Mouse (Mus musculus) kidney, postnatal 36 days (tissue): ENCODE data around the gene Haao.

Experiments
- DNase-seq, 2 experiments: peaks; one replicate each; pipeline ENCODE4 v3.0.0; 2021 to 2022; ENCODE audit warnings: mixed read lengths in 2 of 2

Gene Haao

DNA sequence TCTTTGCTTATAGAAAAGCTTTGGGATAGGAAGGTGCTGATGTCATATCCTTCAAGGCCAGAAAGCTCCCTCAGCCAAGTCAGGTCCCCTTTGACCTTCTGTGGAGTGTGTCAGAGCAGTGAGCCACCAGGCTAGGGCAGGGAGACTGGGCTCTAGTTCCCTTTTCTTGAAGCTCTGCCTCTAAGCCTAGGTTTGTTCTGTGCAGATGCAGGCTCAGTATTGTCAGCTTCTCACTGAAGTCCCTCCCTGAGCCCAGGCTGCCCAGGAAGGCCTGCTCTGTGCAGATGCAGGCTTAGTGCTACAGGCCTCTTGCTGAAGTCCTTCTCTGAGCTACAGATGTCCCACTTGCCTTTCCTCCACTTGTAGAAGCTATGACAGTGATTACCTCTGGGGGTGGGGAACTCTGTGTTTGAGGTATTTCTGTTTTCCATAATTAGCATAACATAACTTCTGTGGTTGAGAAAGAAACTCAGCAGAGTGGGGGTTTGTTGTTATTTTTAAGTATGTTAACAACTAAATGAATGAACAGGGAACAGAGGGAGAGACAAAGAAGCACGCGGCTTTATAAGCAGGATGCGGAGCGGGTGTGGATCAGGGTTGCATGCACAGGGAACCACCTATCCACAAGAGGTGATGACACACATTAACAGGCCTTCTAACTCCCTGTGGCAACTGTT lies 17.0 kb downstream of the Haao start:
- no peak for DNase-seq

GRCm38 (mm10) chr17:83829356-83829755 lies 18.4 kb downstream of the Haao start:
- DNase-seq: no peak

DNA sequence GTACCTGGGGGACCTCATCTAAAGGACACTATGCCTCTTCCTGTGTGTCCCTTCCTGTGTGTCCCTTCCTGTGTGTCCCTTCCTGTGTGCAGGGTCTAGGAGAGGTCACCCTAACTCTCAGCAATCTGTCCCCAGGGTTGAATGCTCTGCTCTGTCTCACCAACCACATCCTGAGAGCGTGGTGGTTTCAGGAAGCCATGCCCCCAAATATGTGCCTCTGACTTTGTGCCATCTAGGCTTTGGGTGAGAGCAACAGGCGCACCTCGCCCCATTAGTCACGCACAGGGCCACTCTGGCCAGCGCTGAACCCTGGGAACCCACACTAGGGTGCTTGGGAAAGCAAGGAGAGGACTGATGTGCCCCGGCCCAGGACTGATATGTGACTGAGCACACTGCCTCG lies 23.9 kb downstream of the Haao start:
- no peak for DNase-seq

DNA sequence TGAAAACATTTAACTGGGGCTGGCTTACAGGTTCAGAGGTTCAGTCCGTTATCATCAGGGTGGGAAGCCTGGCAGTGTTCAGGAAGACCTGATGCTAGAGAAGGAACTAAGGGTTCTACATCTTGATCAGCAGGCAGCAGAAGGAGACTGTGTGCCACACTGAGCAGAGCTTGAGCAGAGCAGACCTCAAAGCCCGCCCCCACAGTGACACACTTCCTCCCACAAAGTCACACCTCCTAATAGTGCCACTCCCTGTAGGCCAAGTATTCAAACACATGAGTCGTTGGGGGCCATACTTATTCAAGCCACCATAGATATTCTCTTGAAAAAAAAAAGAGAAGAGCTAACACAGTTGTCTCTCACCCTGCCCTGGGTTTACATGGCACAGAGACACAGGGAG lies 25.9 kb downstream of the Haao start:
- DNase-seq: no peak

DNA sequence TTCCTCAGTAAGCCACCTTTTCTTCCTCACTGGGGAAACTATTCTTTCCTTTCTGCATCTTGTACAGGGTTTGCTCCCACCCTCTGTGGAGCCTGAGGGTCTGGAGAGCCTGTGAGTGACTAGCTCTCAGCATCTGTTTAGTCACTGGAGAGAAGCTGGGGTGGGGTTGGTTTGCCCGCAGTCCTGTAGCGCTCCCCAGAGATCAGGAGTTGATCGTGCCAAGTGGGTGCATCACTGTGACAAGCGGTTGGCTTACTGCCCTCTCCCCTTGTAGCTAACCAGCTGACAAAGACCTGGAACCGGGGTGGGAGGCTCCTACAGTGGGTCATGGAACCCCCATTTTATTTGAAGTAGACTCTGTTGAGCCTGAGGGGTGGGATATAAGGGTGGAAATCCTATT lies 27.1 kb downstream of the Haao start:
- no peak for DNase-seq

DNA sequence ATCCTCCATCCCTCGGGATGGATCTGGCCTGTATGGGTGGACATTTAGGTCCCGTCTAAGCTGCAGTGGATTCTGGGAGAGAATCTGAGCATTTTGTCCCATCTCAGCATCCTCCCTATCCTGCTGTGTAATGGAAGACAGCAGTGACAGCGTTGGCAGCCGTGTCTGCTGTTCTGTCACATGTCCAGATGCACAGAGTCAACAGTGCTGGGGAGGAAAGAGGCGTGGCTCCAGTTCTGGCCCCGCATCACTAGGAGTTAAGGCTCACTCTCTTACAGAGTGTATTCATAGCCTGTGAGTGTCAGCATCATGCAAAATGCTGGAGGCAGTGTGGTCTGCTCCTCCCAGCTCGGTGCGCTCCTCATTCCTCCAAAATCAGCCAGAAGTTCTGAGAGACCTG lies 28.3 kb downstream of the Haao start:
- DNase-seq: no peak

DNA sequence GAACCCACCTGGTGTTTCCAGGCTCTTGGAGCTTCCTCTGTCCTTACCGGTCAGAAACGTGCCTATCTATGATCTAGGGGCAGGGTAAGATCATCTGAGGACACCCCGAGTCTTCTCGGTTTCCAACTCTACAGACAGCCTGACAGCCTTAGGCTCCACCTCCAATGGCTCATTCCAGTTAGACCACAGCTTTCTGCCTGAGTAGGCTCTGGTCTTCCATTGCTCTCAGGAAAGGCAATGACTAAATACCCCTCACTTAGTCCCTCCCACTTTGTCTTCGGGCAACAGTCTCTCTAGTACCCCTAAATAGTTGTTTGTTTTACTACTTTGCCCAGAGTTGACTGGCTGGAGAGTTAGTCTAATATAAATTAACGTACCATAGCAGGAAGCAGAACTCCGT lies 30.8 kb downstream of the Haao start:
- DNase-seq: no peak

- DNase-seq: no peak
Measured at GRCm38 (mm10) chr17:83813050-83813449, 34.7 kb downstream of the Haao start.

DNA sequence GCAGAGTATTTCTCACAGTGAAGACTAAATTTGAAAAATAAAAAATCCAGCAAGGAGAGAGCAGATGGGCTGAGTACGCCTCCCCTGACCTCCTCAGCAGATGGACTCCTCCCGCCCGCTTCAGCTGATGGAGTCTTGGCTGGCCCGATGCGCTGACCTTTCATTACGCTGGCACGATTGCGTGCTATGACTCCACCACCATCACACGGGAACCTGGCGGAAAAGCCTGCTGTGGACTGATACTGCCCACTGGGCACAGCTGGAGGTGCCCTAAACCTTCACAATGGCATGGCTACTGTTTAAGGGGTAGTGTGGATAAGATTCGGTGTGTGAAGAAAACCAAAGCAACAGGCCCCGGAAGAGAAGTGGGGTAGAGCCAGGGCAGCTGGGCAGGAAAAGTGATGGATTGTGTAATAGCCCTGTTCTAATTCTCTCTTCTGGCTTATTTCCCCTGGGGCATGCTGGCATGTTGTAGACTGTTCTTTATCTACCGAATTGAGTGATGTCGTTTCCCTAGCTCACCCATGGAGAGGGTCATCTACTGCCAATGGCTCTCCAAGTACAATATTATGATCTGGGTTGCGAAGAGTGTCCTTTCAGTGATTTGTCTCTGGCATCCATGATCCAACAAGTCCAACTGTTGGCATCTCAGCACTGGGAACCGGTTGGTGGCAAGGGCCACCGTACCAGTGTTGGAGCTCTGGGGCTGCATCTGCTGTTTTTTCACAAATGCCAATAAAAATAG lies 35.4 kb downstream of the Haao start:
- DNase-seq: no peak

DNA sequence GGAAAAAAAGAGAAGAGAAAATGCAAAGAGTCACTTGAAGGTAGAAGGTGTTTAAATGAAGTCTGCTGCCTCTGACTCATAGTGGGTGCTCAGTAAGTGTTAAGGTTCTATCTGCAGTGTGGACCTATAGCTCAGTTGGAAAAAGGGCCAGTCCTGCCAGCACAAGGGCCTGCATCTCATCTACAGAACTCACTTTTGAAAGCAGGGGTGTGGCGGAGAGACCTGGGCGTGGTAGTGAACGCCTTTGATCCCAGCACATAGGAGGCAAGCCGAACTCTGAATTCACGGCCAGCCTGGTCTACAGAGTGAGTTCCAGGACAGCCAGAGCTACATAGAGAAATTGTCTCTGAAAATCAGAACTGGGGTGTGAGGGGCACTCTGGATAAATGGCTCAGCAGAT lies 37.5 kb downstream of the Haao start:
- no peak for DNase-seq

DNA sequence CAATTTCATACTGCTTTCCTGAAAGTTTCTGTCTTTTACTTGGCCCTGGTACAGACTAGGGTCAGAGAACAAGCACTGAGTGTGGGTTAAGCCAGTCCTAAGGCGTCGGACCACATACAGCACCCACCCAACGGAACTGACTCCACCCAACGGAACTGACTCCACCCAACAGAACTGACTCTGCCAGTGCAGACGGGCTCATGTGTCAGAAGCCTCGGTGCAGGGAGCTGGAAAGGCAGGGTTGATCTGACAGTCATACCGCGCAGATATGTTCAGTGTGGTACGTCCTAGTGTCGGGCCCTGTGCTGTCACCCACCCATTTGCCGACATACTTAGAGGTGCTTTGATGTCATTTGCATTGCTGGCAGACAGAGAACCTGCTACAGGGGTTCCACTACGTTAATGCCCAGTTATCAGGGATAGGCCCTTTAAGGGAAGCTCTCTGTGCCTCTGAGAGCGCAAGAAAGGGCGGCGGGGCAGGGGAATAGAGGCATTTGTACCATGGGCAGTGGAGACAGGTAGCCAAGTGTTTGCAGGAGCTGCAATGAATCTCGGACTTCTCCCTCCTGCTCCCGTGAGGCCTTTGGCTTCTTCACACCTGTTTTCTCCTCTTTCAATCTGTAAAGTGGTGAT lies 38.5 kb downstream of the Haao start:
- DNase-seq: no peak

DNA sequence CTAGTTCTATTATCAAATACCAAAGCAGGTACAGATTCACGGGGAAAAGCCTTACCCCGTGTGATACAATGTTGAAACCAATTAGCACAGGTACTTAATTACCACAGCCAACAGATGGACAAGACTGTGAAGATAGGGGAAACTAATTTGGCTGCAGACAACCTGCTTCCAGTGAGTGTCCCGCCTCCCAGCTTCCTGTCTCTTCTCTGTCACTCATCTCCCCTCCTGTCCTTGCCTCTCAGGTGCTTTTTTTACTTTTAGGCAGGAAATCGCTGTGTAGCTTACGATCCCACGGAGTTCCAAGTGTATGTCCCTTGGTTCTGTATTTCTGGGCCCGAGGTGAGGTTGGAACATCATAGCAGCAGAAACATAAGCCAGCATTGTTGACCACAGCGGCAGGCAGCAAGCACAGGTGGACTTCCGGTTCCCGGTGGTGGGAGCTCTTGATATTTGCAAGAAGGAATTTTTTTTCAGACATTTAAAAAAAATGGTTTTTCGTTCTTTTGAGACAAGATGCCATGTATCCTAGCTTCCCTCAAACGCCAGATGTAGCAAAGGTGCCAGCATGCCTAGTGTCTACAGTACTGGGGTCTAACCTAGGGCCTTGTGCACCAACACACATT lies 39.2 kb downstream of the Haao start:
- no peak for DNase-seq

- peak; percentile 54 to 79 for DNase-seq
Measured at GRCm38 (mm10) chr17:83807778-83808398, 39.9 kb downstream of the Haao start.

DNA sequence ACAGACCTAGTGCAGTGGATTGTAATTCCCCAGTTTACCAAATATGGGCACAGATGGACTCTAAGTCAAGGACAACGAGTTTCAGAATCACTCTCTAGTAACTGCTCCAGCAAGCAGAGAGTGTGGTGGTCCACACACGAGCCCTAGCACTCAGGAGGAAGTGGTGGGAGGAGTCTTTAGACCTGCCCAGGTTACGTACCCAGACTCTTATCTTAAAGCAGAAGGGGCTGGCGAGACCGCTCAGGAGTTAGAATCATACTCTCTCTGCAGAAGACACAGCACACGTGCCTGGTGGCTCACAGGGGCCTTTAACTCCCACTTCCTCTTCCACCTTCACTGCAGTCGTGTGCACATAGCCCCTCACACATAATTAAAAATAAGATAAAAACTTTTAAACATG lies 40.4 kb downstream of the Haao start:
- DNase-seq: no peak

DNA sequence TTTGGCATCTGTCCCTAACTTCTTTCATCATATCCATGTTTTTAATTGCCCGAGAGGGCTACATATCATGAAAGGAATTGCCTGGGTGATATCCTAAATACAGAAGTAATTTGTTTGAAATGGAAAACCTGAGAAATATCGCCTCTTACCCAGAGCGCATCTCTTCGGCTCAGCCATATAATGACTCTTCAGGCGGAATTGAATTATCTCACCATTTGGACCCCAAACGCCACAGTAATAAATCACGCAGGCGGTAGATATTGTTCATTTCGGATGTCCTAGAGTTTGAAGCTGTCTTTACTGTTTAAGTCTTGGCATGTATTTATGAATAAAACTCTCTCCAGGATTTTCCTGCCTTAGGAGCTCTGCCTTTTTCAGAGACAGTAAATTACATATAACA lies 42.7 kb downstream of the Haao start:
- DNase-seq: no peak

- DNase-seq: no peak
Measured at GRCm38 (mm10) chr17:83803987-83804386, 43.8 kb downstream of the Haao start.

DNA sequence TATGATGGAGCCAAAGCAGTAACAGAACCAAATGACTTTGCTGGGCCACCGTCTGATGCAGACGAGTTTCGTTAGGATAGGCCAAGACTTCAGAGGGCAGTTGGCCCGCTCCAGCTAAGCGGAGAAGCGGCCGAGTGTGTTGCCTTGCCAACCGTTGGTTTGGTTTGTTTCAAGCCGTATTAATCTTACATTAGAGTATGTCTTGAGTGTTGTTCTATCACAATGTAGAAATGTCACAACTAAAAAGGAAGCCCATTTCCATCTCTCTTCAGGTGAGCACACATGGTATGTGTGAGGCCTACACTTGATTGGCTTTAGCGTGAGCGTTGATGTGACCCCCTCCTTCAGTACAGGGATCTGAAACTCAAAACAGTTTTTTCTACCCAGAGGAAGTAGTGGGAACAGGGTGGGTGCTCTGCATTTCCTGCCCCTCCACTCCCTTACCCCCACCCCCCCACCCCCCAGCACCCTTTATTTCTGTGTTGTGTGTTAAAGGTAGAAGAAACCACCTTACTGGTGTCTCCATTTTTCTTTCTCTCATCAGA lies 48.2 kb downstream of the Haao start:
- no peak for DNase-seq

DNA sequence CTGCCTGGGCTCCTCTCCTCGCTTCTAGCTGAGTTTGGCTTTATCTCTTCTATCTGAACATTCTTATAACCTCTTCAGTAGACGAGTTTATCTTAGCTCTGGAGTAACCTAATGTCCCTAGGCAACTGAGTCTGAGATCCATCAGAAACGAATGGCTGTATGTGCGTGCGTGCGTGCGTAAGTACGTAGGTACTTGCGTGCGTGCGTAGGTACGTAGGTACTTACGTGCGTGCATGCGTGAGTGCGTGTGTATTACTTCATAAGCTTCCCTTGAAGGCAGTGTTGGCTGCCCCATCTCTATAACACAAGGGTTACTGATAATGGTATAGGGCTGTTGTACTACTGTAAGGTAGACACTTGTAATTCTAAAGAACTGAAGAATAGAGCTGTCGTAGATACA lies 52.6 kb downstream of the Haao start:
- no peak for DNase-seq

GRCm38 (mm10) chr17:83792388-83792787 lies 55.4 kb downstream of the Haao start:
- DNase-seq: no peak

DNA sequence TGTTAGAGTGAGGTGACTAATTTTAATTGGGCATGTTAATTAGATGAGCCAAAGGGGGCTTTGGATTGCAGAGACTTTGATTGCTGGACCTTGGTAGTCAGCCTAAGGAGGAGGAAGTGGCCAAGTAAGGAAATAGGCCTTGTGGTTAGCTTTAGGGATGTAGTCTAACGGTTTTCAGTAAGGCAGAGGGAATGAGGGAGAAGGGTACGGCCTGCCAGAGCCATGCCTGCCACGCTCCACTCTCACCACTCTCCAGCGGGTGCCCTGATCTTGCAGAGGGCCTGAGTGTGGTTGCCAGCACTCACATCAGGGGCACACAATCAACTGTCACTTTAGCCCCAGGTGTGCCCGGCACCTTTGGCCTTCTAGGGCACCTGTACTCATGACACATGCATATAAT lies 57.6 kb downstream of the Haao start:
- DNase-seq: no peak

DNA sequence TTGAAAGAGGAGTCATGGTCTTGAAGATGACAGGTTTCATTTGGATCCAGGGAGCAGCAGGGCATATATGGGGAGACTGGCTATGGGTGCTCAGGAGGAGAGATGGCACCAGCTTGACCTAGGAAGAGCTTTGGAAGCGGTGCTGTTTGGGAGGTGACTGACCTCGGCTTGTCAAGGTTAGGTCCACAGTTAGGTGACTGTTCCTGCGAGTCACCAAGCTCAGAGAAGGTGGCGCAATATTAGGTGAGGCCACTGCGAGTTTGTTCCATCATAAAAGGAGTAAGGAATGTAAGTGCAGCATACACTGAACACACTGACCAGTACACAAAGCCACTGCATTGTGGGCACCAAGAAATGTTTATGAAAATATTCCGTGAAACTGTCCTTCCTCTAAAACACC lies 61.3 kb downstream of the Haao start:
- DNase-seq: no peak

- no peak for DNase-seq
Measured at GRCm38 (mm10) chr17:83782740-83783139, 65.0 kb downstream of the Haao start.
